Mouse (Mus musculus) fat pad, adult 2 months (tissue): ENCODE results near the gene Gm11985.
"Not testable (repeated sequence)": the region's sequence is repeated elsewhere in the genome, so short reads cannot be mapped to it uniquely, and the experiment has no call there.

Experiments
- DNase-seq: peaks from one replicate; pipeline ENCODE4 v3.0.0-alpha.2; 2011; ENCODE audit warnings: low read depth, low spot score; ENCODE audit errors: extremely low read depth

Gm11985 gene

DNA sequence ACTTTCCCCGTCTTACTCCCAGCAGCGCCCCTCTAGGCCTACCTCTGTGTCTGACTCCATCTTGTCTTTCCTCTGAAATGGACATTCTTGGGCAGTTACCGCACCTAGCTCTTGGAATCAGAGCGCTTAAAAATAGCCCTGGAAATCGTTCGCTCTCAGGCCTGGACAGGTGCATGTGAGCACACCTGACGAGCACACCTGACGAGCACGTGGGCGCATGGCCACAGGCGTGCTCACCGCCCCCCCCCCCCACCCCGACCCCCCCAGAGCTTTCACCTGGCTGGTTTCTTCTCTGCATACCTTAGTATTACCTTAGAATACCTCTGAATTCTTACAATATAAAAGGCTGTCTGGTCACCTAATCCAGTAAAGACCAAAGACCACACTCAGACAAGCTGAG lies at the start of gene Gm11985:
Gene Gm11985, minus strand, starts transcription at position 101 of the 400 bp plus-strand sequence.
- DNase-seq = no peak

DNA sequence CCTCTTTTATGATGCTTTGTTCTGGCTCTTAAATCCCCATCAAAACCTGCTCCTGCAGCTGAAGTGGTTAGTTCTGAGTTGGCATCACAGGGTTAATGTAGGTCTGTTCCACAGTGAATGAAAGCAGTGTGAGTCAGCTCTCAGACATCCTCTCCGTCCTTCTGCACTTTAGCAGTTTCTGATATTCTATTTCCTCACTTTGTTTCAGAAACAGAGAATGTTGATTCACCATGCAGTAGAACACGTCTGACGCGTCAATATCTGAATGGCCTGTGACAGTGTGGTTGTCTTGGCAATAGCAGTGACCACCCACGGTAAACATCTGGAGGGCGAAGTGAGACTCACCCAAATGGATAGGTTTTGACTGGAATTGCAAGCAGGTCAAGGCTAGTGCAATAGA lies 49.3 kb upstream of the Gm11985 start:
- DNase-seq = no peak

DNA sequence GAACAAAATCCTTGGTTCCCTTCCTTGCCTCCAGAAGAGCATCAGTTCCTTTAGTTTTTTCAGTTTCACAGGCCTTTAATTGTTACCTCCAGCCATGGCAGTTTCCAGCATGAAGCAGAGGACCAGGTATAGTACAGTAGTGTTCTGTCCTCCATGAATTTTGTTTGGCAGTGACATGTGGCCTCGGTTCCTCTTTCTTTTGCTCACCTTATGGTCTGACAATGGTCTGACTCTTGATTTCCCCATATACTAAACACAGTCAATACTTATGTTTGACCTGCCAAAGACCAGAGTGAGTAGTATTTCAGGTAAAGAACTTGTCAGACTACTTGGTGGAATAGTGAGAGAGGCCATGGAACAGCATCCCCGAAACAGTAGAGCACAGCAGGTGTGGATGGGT lies 48.4 kb upstream of the Gm11985 start:
- no peak for DNase-seq

DNA sequence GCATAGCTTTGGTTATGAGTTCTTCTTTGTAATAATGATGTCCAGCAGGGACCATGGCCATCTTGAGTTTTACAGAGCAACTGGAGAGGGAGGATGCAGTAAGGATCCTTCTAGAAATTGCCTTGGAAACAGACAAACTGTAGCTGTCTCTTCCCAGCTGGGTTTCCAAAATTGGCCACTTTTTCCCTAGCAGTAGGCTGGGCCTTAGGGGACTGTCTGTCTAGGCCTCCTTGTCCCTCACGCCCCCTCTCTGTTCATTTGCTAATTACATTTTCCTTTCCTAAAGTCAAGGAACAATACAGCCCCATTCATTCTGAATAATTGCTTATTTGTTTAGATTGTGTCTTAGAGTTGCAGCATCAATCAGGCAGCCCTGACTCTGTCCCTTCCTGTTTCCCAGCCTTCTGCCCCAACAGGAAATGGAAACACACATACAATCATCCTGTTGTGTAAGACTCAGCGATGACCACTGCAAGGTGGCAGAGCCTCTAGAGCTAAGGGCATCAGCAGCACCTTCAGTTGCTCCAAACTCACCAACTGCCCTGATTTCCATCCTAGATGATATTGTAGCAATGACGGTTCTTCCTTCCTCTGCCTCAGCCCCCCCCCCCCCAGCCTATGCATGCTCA lies 46.7 kb upstream of the Gm11985 start:
- DNase-seq = no peak

DNA sequence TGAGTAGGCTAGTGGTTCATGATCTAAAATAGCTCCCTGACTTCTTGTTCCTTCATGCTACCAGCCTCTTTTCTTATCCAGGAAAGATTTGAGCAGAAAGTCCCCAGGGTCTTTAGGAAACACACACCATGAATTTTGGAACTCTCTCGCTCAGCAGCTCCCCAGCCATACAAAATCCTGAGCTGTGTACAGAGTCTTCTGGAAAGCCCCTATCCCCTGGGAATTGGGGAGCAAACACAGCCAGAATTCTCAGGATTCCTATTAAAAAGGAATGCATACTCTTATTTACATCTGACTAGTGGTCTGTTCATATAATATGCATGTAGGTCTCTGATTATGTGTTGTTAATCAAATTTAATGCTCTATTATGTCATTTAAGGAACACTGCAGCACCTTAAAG lies 46.1 kb upstream of the Gm11985 start:
- no peak for DNase-seq

DNA sequence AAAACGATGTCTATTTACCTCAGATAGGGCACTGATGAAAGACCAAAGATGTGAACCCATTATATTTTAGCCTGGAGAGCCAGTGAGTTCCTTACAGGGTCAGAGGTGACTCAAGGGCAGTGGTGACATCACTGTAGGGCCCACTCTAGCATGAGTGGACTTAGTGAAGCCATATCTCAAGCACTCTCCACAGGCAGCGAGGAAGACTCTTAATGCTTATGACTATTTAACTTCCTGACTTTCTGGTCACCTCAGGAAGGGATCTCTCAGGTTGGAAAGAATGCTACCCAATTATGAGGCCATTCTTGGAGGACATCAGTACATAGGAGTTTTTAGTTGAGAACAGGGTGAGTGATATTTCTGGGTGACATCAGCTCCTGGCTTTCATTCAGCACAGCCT lies 45.0 kb upstream of the Gm11985 start:
- no peak for DNase-seq

DNA sequence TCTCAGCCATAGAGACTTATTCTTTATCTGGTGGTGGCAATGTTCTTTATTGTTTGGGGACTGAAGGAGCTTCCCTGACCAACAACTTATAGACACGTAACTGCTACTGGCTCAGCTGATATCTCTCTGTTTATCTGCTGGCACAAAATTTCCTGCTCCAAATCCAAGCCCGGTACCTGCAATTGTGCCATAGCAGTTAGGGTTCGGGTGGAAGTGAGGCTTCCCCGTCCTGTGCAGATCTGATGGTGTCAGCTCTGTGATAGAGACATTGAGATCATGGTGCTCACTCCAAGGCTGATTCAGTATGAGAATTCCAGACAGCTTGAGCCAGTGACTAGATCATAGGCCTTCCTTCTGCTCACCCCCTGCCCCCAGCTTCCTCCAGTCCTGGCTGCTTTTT lies 43.6 kb upstream of the Gm11985 start:
- no peak for DNase-seq

DNA sequence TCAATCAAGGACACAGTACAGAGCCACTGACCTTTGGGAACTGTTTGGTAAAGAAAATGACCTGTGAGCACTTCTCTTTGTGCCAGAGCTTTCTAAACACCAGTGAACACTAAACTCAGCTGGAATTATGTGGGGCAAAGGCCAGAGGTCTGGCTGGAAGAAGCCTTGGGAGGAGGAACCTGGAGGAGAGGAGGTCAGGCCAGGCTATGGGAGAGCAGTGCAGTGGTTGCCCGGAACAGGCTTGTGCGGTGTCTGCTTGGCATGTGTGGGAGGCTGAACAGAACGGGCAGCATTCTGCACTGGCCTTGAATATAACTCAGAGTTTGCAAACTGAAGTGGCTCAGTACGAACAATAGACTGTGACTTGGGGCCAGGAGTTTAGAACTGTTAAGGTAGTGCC lies 41.6 kb upstream of the Gm11985 start:
- DNase-seq = no peak

DNA sequence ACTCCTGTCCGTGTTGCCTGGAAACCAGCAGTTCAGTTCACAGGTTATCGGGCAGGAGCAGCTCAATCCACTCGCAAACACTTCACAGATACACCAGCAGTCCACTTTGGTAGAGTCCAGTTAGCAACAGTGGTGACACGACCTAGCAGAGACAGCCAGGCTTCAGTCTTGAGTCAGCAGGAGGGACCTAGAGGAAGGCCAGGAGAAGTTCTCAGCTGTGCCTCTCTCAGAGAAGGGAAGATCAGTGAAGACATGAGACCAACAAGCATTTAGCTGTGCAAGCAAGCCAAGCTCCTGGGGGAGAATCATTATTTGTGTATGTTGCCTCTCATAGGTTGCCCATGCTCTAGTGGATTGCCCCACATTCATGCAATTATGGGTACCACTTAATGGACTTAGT lies 39.7 kb upstream of the Gm11985 start:
- no peak for DNase-seq

DNA sequence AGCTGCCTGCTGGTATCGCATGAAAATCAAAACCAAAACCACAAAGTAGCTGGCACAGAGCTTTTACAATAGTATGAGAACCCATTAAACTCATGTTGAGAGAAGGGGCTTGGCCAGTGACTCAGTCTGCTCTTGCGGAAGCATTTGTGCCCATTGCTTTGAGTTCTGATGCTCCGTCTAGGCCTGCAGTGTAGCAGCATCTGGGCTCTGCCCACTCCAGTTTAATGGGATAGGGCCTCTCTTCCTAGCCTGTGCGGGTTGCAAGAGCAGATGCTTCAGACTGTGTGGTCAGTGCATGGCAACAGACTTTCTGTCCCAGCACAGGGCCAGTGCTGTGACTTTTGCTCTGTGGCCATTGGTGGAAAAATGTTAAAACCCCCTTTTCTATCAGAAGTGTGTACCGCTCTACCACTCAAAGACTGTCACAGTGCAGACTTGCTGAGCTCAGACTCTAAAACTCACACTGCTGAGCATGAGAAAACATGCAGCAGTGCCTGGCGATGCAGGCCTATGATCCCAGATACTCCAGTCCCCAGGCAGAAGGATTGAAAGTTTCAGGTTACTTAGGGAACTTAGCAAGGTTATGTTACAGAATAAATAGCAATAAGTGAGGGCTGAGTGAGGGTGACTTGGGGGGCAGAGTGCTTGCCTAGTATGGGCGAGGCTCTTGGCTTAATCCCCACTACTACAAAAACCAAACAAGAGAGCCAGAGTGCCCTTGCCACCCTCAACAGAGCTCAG lies 38.6 kb upstream of the Gm11985 start:
- DNase-seq = no peak

DNA sequence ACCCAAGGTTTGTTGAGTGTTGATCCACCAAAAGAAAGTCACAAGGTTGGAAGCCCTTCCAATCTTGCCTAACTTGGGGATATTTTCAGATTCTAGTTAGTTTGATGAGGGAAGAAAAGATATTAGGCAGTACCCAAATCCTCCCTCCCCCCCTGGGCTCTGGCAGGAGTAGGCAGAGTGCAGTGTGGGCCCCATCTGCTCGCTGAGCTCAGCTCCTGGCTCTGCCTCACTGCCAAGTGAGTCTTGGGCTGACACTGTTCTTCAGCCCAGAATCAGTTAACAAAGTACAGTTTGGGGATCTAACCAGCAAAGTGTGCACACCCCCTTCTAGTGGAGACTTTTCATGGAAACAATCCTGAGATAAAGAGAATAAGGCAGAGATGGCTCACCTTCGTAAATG lies 37.8 kb upstream of the Gm11985 start:
- DNase-seq = no peak

DNA sequence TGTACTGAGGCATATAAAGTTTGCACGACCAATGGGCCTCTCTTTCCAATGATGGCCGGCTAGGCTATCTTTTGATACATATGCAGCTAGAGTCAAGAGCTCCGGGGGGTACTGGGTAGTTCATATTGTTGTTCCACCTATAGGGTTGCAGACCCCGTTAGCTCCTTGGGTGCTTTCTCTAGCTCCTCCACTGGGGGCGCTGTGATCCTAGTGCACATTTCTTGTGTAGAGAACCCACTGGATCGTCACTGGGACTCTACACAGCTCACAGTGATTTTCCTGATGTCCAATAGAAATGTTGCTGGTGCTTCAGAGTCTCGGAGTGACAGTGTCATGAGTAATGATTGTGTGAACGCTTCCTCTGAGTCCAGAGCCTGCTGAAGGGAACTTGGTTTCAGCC lies 33.5 kb upstream of the Gm11985 start:
- DNase-seq = not testable (repeated sequence)

DNA sequence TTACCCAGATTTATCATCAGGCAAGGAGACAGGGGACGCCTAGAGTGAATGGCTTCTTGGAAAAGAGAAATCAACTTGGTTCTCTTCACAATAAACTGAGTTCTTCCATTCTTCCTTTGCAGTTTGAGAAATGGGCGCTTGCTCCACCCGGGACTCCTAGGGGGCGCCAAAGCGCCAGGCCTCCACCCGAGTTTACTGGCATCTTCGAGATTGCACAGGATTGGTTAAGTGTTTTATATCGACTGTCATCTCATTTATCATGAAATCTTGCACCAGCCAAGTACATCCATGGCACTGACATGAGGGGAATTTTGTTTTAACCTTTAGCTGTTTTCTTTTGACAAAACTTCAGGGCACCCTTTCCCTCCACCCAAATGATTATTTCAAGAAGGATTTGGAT lies 27.3 kb upstream of the Gm11985 start:
- no peak for DNase-seq

DNA sequence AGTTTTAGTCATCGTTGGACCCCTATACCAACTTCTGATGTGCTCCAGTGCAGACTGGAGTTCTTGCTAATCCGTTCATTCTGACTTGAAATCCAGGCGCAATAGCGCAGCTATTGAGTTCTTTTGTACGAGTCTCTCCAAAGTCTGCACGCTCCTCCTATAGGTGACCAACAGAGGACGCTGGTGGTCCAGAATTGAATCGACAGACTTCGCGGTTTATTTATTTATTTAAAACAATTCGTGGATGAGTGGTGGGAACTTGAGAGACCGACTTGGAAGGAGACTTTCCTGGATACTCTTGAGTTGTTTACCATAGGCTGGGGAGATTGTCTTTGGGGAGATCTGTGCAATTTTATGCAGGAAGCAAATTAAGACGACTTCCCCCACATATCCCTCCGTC lies 26.4 kb upstream of the Gm11985 start:
- no peak for DNase-seq

DNA sequence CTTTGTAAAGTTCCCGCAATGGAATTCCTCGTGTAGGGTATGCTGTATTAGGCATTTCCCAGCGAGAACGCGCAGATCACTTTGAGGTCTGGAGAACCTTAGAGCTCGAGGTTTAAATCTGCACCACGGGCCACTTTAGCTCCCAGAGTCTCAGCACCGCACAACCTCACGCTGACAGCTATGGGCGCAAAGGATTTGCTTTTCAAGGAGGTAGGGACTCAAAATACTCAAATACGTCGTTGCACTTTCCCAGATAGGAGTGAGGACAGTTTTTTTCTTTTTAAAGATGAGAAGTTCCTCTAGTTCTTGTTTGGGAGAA lies 25.9 kb upstream of the Gm11985 start:
- DNase-seq = no peak

DNA sequence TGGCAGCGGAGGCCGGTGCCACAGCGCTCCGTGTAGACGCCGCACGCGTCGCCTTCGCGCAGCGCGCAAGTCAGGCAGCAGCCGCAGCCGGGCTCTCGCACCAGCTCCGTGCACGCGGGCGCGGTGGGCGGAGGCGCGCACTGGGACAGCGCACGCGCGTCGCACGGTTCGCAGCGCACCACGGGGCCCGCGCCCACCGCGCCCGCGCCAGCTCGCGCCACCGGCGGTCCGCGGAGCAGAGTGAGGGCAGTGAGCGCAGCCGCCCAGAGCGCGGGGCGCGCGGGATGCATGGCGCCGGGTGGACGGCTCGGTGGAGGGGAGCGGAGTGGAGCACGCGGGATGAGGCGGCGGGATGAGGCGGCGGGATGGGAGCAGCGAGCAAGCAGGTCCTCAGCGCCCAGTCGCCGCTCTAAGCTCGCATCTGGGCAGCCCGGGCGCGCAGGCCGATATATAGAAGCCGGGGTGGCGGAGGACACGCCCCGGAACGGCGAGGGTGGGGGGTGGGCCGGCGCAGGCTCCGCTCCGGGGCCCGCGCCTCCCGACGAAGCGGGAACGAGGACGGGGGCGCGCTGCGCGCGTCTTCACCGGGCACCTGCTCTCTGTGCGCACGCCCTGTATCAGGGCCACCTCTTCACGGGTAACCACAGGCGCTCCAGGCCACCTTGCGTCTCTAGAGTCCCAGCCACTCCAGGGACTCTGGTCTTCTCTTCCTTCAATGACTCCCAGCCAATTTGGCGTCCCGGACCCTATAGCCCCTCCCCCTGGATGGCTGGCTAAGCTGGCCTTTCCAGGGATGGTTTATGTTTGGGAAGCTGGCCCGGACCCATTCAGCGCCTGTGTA lies 25.4 kb upstream of the Gm11985 start, which contains the start of gene Igfbp3:
Gene Igfbp3, minus strand, starts transcription at position 423 of the 841 bp plus-strand sequence.
- no peak for DNase-seq

DNA sequence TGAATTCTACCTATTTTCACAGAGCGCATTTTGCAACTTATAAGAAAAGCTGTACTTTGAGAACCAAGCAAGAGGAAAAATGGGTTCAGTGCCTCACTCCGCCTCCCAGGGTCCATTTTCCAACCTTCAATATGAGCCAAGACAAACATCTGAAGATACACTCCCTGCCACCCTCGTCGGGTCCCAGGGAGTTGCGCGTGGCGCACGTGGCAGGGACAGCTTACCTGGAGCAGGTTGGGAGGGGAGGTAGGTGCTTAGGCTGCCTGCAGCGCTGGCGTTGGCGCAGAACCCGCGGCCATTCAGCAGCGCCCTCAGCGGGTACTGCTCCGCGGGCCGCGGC lies 24.8 kb upstream of the Gm11985 start:
- no peak for DNase-seq

DNA sequence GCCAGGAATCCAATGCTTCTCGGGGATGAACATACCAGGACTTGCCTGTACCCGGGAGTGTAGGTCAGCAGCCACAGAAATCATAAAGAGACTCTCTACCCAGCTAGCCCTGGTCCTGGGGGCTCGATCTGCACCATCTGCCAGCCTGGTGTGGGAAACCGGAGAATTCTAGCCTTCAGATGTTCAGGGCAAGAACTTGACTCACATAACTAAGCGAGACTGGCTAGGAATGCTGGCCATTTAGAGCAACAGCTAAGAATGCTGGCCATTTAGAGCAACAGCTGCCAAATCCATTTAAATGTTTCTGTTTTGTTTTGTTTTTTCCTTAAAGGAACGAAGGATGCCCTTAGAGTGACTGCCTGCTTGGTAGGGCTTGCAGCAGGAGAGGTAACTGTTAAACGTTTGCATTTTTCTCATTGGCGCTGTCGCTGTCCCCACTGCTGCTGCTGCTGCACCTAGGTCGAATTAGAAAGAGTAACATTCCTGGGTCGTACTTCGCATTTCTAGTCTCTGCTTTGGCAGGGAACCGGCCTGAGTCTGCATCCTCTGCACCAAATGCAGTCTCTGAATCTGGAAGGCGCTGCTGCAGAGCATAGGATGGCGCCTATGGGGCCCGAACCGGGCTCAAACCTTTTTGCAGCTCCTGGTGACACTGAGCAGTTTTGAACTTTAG lies 23.9 kb upstream of the Gm11985 start:
- DNase-seq = no peak

DNA sequence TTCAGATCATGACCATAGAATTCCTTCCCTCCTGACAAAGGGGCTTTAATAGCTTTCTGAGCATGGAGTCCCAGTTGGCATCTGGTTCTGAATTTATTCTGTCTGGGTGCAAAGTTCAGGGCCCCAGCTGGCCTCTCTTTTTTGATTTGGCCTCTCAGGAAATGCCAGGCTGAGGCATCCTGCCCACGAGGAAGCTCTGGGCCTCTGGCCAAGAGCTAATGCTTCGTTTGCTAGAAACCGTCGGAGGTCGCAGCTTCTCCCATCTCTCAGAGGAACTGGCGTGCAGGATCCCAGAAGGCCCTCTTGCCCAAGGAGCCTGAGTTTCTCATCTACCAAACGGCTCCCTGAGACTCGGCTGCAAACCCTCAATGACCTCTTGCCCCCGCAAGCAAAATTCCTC lies 22.8 kb upstream of the Gm11985 start:
- no peak for DNase-seq

DNA sequence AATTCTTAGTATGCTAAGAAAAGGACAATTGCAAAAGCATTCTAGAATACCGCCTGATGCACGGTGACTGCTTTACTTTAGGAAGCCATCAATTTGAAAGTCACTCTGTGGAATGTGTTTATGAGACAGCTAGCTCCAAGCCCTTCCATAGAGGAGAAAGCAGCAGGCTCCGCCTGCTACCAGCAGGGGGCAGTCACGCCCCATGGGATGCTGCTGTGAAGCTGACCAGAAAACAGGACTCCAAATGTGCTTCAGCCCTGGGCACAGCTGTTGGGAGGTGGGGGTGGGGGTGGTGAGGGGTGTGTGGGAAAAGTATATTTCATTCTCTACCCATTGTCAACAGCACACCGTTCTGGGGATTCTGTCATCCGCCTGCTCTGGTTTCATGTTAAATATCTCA lies 22.0 kb upstream of the Gm11985 start:
- no peak for DNase-seq

DNA sequence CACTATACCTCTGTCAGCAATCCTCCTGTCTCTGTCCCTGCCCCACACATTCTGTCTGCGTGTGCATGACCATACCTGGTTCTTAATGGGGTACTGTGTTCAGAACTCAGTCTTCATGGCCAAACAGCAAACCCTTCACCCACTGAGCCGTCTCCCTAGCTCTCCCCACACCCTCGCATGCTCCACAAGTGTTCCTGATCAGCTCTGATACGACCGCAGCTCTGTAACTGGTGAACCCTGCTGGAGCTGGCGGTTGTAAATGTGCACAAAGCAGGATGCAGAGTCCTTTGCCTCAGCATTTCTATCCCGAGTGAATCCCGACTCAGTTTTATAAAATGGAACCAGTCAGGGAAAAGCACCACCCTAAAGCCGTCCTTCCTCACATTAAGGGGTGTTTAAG lies 15.5 kb upstream of the Gm11985 start:
- DNase-seq = no peak

DNA sequence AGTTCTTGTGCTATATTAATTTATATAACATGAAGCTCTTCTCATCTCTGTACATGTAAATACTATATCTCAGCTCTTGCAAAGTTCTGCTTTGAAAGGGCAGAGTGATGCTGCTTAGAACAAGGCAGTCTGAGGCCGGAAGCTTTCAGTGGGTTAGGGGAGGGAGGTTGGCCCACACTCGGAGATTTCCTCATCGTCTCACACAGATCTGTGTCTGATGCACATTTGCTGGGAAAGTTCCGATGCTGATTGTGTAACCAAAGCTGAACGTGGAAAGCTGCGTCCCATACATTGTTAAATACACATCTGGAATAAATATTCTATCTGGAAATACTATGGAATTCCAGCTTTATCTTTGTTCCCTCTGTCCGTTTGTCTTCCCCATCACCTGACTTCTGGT lies 13.8 kb upstream of the Gm11985 start:
- DNase-seq = no peak
